Mouse (Mus musculus): Measurements from ENCODE around the gene Mdh1b. TPM values are rescaled to one million over a fixed set of nuclear protein-coding genes. Genes with fewer than 3 reads are reported as not detected.

The Mdh1b gene
- total RNA-seq, 2 experiments from 2014 or later, result not detected

DNA sequence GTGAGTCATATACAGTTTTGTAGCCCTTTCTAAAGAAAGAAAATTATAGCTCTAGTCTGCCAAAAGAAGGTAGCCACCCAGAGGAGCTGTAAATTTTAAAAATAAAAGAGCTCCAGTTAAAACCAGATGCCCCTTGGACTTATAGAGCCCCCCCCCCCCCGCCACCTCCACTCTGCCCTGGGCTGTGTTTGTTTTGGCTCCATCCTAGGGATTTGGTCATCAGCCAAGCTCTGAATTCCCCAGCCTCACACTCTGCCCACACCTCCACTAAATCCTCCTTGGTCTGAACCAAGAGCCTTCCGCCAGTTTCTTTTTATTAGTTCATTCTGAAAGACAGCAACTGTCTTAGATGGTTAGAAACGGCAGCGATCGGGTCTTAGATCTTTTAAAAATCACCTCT, 24.4 kb downstream of the Mdh1b start:
- no peak for DNase-seq
- H3K4me3 ChIP-seq, result no peak overlapping the region
- intact Hi-C loops (cut with DNase I), result no loop called here
- H3K27ac ChIP-seq, result no peak overlapping the region
- TF ChIP-seq CTCF (IDR thresholded peaks at IDR 0.05), result no peak

DNA sequence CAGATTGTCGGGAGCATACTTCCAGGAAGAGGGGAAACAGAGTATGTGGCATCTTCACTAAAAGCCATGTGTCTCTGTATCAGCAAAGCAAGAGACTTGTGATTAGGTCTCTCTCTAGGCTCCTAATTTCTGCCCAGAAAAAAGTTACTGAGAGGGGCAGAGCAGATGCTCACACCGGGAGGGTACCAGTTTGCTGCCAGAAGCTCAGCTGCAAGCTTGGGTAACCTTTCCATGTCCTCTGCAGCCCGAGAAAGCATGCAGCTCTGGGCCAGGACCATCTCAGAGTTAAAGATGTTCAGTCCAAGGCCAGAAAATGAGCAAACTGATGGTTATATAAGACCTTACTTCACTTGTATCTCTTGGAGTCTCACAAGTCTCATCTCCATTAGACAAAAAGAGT, 33.3 kb downstream of the Mdh1b start:
- intact Hi-C loops (cut with DNase I), result no loop called here
- no peak overlapping the region for H3K27ac ChIP-seq
- no peak for TF ChIP-seq CTCF (IDR thresholded peaks at IDR 0.05)
- no peak overlapping the region for H3K4me3 ChIP-seq
- no peak for DNase-seq

DNA sequence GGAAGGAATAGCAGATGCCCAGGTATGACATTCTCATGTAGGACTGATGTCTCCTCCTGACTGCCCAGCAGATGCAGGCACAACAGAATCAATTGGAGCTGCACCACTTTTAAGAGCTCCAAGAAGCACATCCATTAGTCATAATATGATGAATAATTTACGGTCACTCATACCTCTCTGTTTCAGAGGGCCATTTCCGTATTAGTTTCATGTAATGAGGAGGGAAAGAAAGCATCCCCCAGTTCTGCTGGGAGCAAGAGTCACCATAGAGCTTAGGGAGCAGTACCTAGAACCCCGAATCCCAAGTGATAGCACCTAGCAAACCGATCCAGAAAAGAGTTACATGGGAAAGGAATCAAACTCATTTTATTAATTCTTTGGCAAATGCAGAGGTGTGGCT, 43.3 kb downstream of the Mdh1b start, which contains the start of gene Dytn:
Gene Dytn (minus strand): TSS at position 101 of the 400 bp plus-strand sequence.
- intact Hi-C loops (cut with DNase I), result no loop called here
- no peak for DNase-seq
- H3K27ac ChIP-seq, result no peak within 1 kb of the TSS
- no peak for TF ChIP-seq CTCF (IDR thresholded peaks at IDR 0.05)
- H3K4me3 ChIP-seq, result no peak within 1 kb of the TSS

DNA sequence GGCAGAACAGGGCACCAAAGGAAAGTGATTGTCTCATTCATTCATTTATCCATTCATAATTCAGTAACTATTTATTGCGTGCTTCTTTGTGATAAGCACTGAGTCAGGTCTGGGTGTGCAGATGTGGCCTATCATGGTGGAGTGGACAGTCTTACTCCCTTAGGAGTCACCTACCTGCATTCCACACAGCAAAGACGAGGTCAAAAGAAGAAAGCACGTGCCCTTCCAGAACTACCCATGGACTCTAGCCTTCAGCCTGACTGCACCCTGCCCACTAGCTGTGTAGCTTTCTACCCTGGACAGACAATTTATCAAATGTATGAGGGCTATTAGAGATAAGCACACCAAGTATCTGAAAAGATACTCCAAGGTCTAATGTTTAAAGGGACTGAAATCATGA, 54.1 kb downstream of the Mdh1b start:
- Histone ChIP-seq H3K27ac (no peak overlapping the region), H3K4me3 (no peak overlapping the region)
- intact Hi-C loops (cut with DNase I), result no loop called here
- no peak for DNase-seq
- TF ChIP-seq CTCF (IDR thresholded peaks at IDR 0.05), result no peak

DNA sequence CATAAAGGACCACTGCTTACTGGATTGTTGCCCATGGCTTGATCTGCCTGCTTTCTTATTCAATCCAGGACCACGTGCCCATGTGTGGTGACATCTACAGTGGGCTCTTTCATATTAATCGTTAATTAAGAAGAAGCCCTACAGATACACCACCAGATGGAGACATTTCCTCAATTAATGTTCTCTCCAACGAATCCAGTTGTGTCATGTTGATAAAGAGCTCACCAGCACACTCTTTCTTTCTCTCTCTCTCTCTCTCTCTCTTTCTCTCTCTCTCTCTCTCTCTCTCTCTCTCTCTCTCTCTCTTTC, 61.3 kb downstream of the Mdh1b start:
- peak; percentile 57 for TF ChIP-seq CTCF (IDR thresholded peaks at IDR 0.05)
- no peak overlapping the region for H3K27ac ChIP-seq
- DNase-seq, result no peak
- intact Hi-C loops (cut with DNase I), result loop anchor here (10.0 kb wide), 1 partner anchor 1036 kb away; no protein-coding TSS in a partner anchor
- no peak overlapping the region for H3K4me3 ChIP-seq

DNA sequence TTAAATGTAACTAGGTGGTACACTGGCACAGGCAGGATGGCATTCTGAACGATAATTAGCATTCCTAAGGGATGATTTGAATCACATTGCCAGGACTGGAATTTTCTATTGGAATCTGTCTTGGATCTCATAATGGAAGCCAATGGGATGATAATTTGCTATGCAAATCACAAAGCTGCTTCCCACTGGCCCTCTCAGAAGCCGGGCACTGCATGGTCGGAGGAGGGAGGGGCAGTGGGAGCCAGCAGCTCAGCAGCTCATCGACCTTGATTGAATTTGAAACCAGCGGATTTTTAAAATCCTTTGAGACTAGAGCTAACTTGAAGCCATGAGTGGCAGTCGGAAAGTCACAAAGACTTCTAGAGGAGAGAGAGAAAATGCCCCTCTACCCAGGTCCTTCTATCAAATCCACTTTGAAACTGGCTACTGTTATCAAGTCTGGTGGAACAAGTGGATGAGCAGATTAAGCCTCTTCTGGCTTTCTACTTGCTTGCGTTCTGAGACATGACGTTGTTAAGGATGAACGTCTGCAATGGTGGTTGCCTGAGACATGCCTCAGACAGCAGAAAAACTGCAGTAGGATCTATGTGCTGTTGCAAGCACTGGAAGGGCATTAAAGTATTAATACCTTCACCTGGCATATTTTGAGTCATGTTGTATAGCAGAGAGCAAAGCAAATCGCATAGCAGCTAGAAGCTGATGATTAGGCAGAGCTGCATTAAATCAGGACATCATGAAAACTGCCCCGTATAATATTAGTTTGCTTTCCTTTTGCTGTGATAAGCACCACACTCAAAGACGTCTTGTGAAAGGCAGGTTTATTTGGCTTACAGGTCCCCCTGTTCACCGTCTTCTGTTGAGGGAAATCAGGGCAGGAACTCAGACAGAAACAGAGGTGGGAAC, 61.9 kb downstream of the Mdh1b start:
- Histone ChIP-seq H3K27ac (no peak overlapping the region), H3K4me3 (no peak overlapping the region)
- TF ChIP-seq CTCF (IDR thresholded peaks at IDR 0.05), result no peak
- intact Hi-C loops (cut with DNase I), result loop anchor here (10.0 kb wide), 1 partner anchor 1037 kb away; no protein-coding TSS in a partner anchor
- DNase-seq, result no peak

DNA sequence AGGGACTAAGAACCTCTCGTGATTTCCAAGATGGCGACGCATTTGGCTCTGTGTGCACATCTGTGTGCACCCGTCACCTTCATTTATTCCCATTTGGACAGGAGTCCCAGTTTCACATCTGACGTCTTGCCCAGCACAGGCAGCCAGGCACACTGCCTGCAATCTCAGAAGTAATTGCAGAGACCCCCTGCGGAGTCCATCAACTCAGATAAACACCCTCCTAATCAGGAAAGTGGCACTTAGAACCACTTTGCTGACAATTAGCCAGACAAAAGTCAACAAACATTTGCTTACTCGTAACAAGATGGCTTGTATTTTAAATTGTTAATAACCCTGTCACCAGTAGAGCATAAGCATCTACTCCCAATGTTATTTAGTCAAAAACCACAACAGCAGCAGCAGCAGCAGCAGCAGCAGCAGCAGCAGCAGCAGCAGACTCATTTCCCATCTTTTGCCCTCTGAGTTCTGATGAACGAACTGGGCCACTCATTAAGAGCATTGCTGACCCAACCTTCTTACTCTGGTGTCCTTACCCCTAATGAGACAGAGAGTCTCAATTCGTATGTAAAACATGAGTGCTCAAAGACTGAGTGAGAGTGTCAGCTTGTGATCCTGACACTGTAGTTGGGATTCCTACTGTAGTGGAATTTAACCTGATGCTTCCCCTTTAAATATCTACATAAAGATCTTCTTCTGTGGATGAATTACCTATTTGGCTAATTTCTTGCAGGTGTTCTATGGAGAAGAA, 62.7 kb downstream of the Mdh1b start:
- DNase-seq, result no peak
- H3K27ac ChIP-seq, result no peak overlapping the region
- no peak for TF ChIP-seq CTCF (IDR thresholded peaks at IDR 0.05)
- no peak overlapping the region for H3K4me3 ChIP-seq
- intact Hi-C loops (cut with DNase I), result loop anchor here (10.0 kb wide), 1 partner anchor 1037 kb away; no protein-coding TSS in a partner anchor

DNA sequence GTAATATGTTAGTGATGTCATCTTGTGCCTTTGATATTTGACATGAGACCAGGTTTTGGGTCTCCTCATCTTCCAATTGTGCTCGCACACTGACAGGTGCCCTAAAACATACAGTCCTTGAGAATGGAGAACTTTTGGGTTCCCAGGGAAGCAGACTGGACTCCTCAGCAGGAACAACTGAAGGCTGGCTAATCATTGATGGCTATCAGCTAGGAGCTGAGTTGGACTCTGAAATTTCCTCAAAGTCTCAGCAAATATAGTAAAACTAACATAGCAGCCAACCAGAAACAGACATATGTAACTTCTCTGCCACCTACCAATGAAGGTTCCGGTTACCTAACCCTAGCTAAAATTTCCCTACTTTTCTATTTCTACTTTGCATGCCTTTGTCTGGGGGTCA, 64.0 kb downstream of the Mdh1b start:
- no peak for TF ChIP-seq CTCF (IDR thresholded peaks at IDR 0.05)
- Histone ChIP-seq H3K27ac (no peak overlapping the region), H3K4me3 (no peak overlapping the region)
- intact Hi-C loops (cut with DNase I), result loop anchor here (10.0 kb wide), 1 partner anchor 1039 kb away; no protein-coding TSS in a partner anchor
- no peak for DNase-seq

DNA sequence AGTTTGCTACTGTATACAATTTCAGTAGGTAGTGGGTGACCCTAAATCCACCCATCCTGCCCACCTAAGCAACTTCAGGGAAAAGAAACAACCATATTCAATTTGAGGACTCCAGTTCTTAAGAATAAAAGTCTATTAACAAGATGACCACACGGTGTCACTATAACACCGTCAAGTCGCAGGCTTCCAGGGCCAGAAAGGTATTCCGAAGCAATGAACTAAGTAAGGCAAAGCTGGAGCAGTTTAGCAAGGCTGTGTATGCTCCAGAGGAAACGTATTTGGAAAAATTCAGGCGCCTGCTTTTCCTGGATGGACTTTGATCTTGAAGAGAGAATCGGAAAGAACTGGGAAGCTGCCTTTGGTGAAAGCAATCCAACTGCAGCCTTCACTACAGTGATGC, 70.5 kb downstream of the Mdh1b start:
- TF ChIP-seq CTCF (IDR thresholded peaks at IDR 0.05), result peak; percentile 71
- Histone ChIP-seq H3K4me3 (no peak overlapping the region), H3K27ac (no peak overlapping the region)
- no peak for DNase-seq
- intact Hi-C loops (cut with DNase I), result loop anchor here (2.0 to 5.0 kb wide), 2 partner anchors 293 to 789 kb away; no protein-coding TSS in a partner anchor

DNA sequence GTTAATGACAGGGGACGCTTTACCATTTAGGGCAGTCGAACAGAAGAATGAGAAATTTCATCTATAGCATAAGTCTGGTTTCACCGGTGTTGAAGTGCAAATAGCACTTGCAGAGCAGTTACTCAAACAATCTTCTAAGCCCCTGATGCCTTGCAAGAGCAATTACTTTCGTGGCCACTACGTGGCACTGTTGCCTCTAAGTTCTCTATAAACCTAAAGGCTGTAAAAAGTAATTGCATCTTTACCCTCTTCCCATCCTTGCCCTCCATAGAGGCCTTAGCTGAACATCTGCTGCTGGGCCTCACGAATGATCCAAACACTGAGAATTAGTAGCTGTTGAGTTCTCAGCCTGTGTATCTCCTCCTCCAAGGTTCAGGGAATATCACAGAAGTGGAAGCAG, 72.1 kb downstream of the Mdh1b start:
- H3K4me3 ChIP-seq, result no peak overlapping the region
- H3K27ac ChIP-seq, result no peak overlapping the region
- peak; percentile 54 for DNase-seq
- TF ChIP-seq CTCF (IDR thresholded peaks at IDR 0.05), result peak; percentile 84
- intact Hi-C loops (cut with DNase I), result loop anchor here (2.0 to 5.0 kb wide), 2 partner anchors 294 to 791 kb away; no protein-coding TSS in a partner anchor

Other genes with a start within 250 kb of the Mdh1b start
- gene Gm39653, start 114.3 kb downstream of the Mdh1b start, total RNA-seq (2021), result not detected
- gene Dytn, start 43.4 kb downstream of the Mdh1b start, total RNA-seq (2021), result not detected
- gene Fastkd2, start 296 bp upstream of the Mdh1b start, total RNA-seq (2021), result 10 to 100 TPM; 17.4 to 24.1 TPM
- not detected for gene 4933402D24Rik, start 38.9 kb upstream of the Mdh1b start, total RNA-seq (2021)